Mouse (Mus musculus): ENCODE results near the gene Tmem50b.

DNA sequence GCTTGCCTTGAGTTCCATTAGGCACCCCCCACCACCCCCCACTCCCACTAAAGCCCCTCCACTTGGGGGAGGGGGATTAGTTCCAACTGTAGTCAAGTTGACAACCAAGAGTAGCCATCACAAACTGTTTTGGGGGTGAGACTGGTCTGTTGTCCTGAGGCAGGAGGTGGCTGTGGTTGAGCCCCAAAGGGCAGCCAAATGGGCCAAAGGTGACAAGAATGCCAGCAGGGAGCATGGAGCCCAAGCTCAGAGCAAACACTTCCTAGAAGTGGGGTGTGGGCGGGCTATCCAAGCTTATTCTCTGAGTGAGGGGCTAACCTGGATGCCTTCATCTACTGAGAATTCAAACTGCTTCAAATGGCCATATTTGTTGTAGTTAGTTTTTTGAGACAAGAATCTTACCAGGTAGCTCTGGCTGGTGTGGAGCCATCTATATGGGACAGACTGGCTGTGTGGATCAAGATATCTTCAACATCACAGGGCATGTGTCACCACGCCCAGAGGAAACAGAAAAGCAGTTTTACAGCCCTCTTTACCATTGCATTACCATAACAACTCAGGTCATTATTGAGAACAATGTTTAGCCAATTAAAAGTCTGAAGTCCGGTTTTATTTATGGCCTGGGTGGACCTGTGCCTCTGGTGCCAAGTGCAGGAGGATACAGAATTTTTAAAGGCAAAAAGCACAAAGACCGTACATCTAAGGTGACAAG is 32.9 kb downstream of the Tmem50b start:
- TF ChIP-seq ZC3H11A (IDR thresholded peaks at IDR 0.05; ENCODE audit: borderline replicate concordance, low read depth, low read length): no peak
- no peak for TF ChIP-seq ZNF384 (IDR thresholded peaks at IDR 0.05; ENCODE audit: low read depth, low read length)
- no peak for TF ChIP-seq CHD2 (IDR thresholded peaks at IDR 0.05; ENCODE audit: low read depth, low read length)
